Mouse (Mus musculus) embryonic facial prominence, embryonic 15.5 days (tissue): ENCODE measurements around the gene Scyl3. TPM values are rescaled to one million over a fixed set of nuclear protein-coding genes. Genes with fewer than 3 reads are reported as not detected.

ENCODE experiments used
- ATAC-seq: fragments of 200-750 bp; cut with Nextera tagmentation; 2 replicates; pipeline ENCODE4 v1.8.0; 2017; ENCODE audit warnings: low read depth, moderate TSS enrichment; ENCODE audit not compliant: insufficient number of reproducible peaks, low FRiP score, low TSS enrichment
- H3K27ac ChIP-seq: fragments of 300-500 bp; sonication (generic); replicated peaks from 2 replicates; pipeline ENCODE4 v1.5.1; 2015; ENCODE audit warnings: mild to moderate bottlenecking, inconsistent platforms
- H3K27me3 ChIP-seq: fragments of 300-500 bp; sonication (generic); 2 replicates; pipeline ENCODE4 v1.6.1; 2015; ENCODE audit warnings: inconsistent platforms
- H3K36me3 ChIP-seq: fragments of 300-500 bp; sonication (generic); 2 replicates; pipeline ENCODE4 v1.6.1; 2015; ENCODE audit warnings: mild to moderate bottlenecking, inconsistent platforms
- H3K4me1 ChIP-seq: fragments of 300-500 bp; sonication (generic); 2 replicates; pipeline ENCODE4 v1.6.1; 2015; ENCODE audit warnings: inconsistent platforms
- H3K4me2 ChIP-seq: fragments of 300-500 bp; sonication (generic); replicated peaks from 2 replicates; pipeline ENCODE4 v1.6.1; 2015; ENCODE audit warnings: mild to moderate bottlenecking, inconsistent platforms
- H3K4me3 ChIP-seq: fragments of 300-500 bp; sonication (generic); replicated peaks from 2 replicates; pipeline ENCODE4 v1.5.1; 2015; ENCODE audit warnings: mild to moderate bottlenecking, inconsistent platforms
- H3K9ac ChIP-seq: fragments of 300-500 bp; sonication (generic); 2 replicates; pipeline ENCODE4 v1.6.1; 2015; ENCODE audit warnings: inconsistent platforms
- H3K9me3 ChIP-seq: fragments of 300-500 bp; sonication (generic); replicated peaks from 2 replicates; pipeline ENCODE4 v1.6.1; 2016; ENCODE audit warnings: inconsistent platforms
- WGBS: fragments of 180-500 bp; shearing (Covaris S2); methylation state at CpG from one replicate; pipeline ENCODE4 v1.1.7; 2015; 5-methylcytosine and 5-hydroxymethylcytosine counted together
- polyA plus RNA-seq: library from polyadenylated mRNA; unstranded; fragments of >200 nt; fragmentation: Nextera tagmentation; extraction: Ambion mirVana; gene quantifications from 2 replicates; pipeline ENCODE4 v1.2.1, GENCODE M21; 2015

Scyl3 gene
- polyA plus RNA-seq, 1 experiment from 2014 or later: 18.1 TPM

- no peak overlapping the region for H3K9ac ChIP-seq
- 87% methylated on average over 9 of the region's 9 CpGs for WGBS
- H3K4me1 ChIP-seq: peaks cover 3% of the 10 kb centered on the region; the same call in 1 of the 2 replicates
- H3K4me2 ChIP-seq: no peak overlapping the region
- no peak overlapping the region for H3K4me3 ChIP-seq
- no peaks in the 10 kb centered on the region for H3K9me3 ChIP-seq
- H3K36me3 ChIP-seq: no peaks in the 10 kb centered on the region
- no peaks in the 10 kb centered on the region for H3K27me3 ChIP-seq
- no peak overlapping the region for H3K27ac ChIP-seq
- ATAC-seq: no peak
Observed at GRCm38 (mm10) chr1:163910785-163911184, 18.1 kb upstream of the Scyl3 start.

GRCm38 (mm10) chr1:163911981-163912380 is 16.9 kb upstream of the Scyl3 start:
- no peak overlapping the region for H3K4me2 ChIP-seq
- H3K9me3 ChIP-seq: no peaks in the 10 kb centered on the region
- H3K4me3 ChIP-seq: no peak overlapping the region
- no peak for ATAC-seq
- WGBS: 82% methylated on average over 11 of the region's 11 CpGs
- H3K27me3 ChIP-seq: no peaks in the 10 kb centered on the region
- H3K36me3 ChIP-seq: peaks cover 6% of the 10 kb centered on the region
- no peak overlapping the region for H3K27ac ChIP-seq
- no peak overlapping the region for H3K9ac ChIP-seq
- peaks cover 3% of the 10 kb centered on the region; the same call in 1 of the 2 replicates for H3K4me1 ChIP-seq

GRCm38 (mm10) chr1:163917349-163918160 is 11.3 kb upstream of the Scyl3 start:
- 96% methylated on average over 5 of the region's 5 CpGs for WGBS
- no peaks in the 10 kb centered on the region for H3K27me3 ChIP-seq
- peaks cover 10% of the 10 kb centered on the region for H3K36me3 ChIP-seq
- H3K4me2 ChIP-seq: no peak overlapping the region
- H3K27ac ChIP-seq: no peak overlapping the region
- H3K4me1 ChIP-seq: no peaks in the 10 kb centered on the region
- no peak overlapping the region for H3K9ac ChIP-seq
- no peaks in the 10 kb centered on the region for H3K9me3 ChIP-seq
- no peak for ATAC-seq
- no peak overlapping the region for H3K4me3 ChIP-seq

GRCm38 (mm10) chr1:163924093-163924492 is 4.8 kb upstream of the Scyl3 start:
- Histone ChIP-seq H3K4me1 (0 out of 2 replicates have a peak, but pooled peaks cover 5% of the 10 kb centered on the region), H3K4me3 (no peak overlapping the region), H3K36me3 (no peaks in the 10 kb centered on the region), H3K27me3 (no peaks in the 10 kb centered on the region), H3K4me2 (no peak overlapping the region), H3K27ac (no peak overlapping the region), H3K9ac (no peak overlapping the region), H3K9me3 (no peaks in the 10 kb centered on the region)
- ATAC-seq: no peak
- 89% methylated on average over 8 of the region's 8 CpGs for WGBS

GRCm38 (mm10) chr1:163929636-163930457 is 947 bp downstream of the Scyl3 start:
- H3K4me3 ChIP-seq: peak overlapping the region; percentile 87
- peak overlapping the region; percentile 75 for H3K4me2 ChIP-seq
- H3K9ac ChIP-seq: peak overlapping the region; percentile 86
- H3K27ac ChIP-seq: peak overlapping the region; percentile 87
- peaks cover 14% of the 10 kb centered on the region for H3K36me3 ChIP-seq
- no peaks in the 10 kb centered on the region for H3K27me3 ChIP-seq
- no peaks in the 10 kb centered on the region for H3K9me3 ChIP-seq
- H3K4me1 ChIP-seq: peaks cover 22% of the 10 kb centered on the region
- under 1% methylated on average over 69 of the region's 77 CpGs for WGBS
- ATAC-seq: peak; percentile 92

- Histone ChIP-seq H3K27me3 (no peaks in the 10 kb centered on the region), H3K4me1 (peaks cover 22% of the 10 kb centered on the region), H3K4me3 (peak overlapping the region; percentile 87), H3K9ac (peak overlapping the region; percentile 86), H3K36me3 (peaks cover 19% of the 10 kb centered on the region), H3K9me3 (no peaks in the 10 kb centered on the region), H3K4me2 (peak overlapping the region; percentile 75), H3K27ac (no peak overlapping the region)
- WGBS: 5% methylated on average over 12 of the region's 12 CpGs
- no peak for ATAC-seq
Observed at GRCm38 (mm10) chr1:163930458-163930794, 1.5 kb downstream of the Scyl3 start.

- no peak for ATAC-seq
- Histone ChIP-seq H3K4me3 (no peak overlapping the region), H3K27ac (no peak overlapping the region), H3K27me3 (no peaks in the 10 kb centered on the region), H3K9ac (no peak overlapping the region), H3K9me3 (no peaks in the 10 kb centered on the region), H3K4me1 (peaks cover 22% of the 10 kb centered on the region), H3K4me2 (no peak overlapping the region), H3K36me3 (peaks cover 33% of the 10 kb centered on the region)
- 80% methylated on average over 8 of the region's 8 CpGs for WGBS
Observed at GRCm38 (mm10) chr1:163931801-163932200, 2.9 kb downstream of the Scyl3 start.

- no peak for ATAC-seq
- H3K4me1 ChIP-seq: peaks cover 17% of the 10 kb centered on the region
- no peak overlapping the region for H3K4me2 ChIP-seq
- no peaks in the 10 kb centered on the region for H3K9me3 ChIP-seq
- H3K27ac ChIP-seq: no peak overlapping the region
- H3K27me3 ChIP-seq: no peaks in the 10 kb centered on the region
- H3K4me3 ChIP-seq: no peak overlapping the region
- 74% methylated on average over 2 of the region's 2 CpGs for WGBS
- H3K9ac ChIP-seq: no peak overlapping the region
- peaks cover 56% of the 10 kb centered on the region for H3K36me3 ChIP-seq
Observed at GRCm38 (mm10) chr1:163934591-163934990, 5.7 kb downstream of the Scyl3 start.

- Histone ChIP-seq H3K4me3 (no peak overlapping the region), H3K27me3 (no peaks in the 10 kb centered on the region)
- WGBS: 49% methylated on average over 6 of the region's 6 CpGs
Observed at GRCm38 (mm10) chr1:163942056-163942455, 13.2 kb downstream of the Scyl3 start.

GRCm38 (mm10) chr1:163953396-163953795 is 24.5 kb downstream of the Scyl3 start:
- peaks cover 73% of the 10 kb centered on the region for H3K36me3 ChIP-seq
- no peaks in the 10 kb centered on the region for H3K9me3 ChIP-seq
- no peak for ATAC-seq
- no peak overlapping the region for H3K4me2 ChIP-seq
- 84% methylated on average over 2 of the region's 2 CpGs for WGBS
- H3K9ac ChIP-seq: no peak overlapping the region
- H3K4me1 ChIP-seq: no peaks in the 10 kb centered on the region
- H3K27ac ChIP-seq: no peak overlapping the region
- H3K27me3 ChIP-seq: no peaks in the 10 kb centered on the region
- no peak overlapping the region for H3K4me3 ChIP-seq

More at GRCm38 (mm10) chr1:163942056-163942455, 13.2 kb downstream of the Scyl3 start:
- no peaks in the 10 kb centered on the region for H3K4me1 ChIP-seq
- no peak overlapping the region for H3K27ac ChIP-seq
- peaks cover 75% of the 10 kb centered on the region for H3K36me3 ChIP-seq
- H3K9ac ChIP-seq: no peak overlapping the region
- ATAC-seq: no peak
- no peak overlapping the region for H3K4me2 ChIP-seq
- H3K9me3 ChIP-seq: no peaks in the 10 kb centered on the region

GRCm38 (mm10) chr1:163958036-163958435 is 29.1 kb downstream of the Scyl3 start:
- no peak for ATAC-seq
- H3K9me3 ChIP-seq: no peaks in the 10 kb centered on the region
- H3K4me3 ChIP-seq: no peak overlapping the region
- H3K27me3 ChIP-seq: no peaks in the 10 kb centered on the region
- H3K4me2 ChIP-seq: no peak overlapping the region
- 79% methylated on average over 3 of the region's 3 CpGs for WGBS
- H3K9ac ChIP-seq: no peak overlapping the region
- H3K36me3 ChIP-seq: peaks cover 41% of the 10 kb centered on the region
- no peak overlapping the region for H3K27ac ChIP-seq
- H3K4me1 ChIP-seq: no peaks in the 10 kb centered on the region
